Mouse (Mus musculus) intestine, embryonic 15.5 days (tissue): ENCODE results near the gene Dok5. TPM values are rescaled to one million over a fixed set of nuclear protein-coding genes. Genes with fewer than 3 reads are reported as not detected.

ENCODE experiments used
- ATAC-seq: fragments of 200-750 bp; cut with Nextera tagmentation; 2 replicates; pipeline ENCODE4 v1.8.0; 2017; ENCODE audit warnings: moderate TSS enrichment, moderate library complexity
- H3K27ac ChIP-seq: fragments of 300-500 bp; sonication (generic); 2 replicates; pipeline ENCODE4 v1.5.1; 2015; ENCODE audit warnings: mild to moderate bottlenecking, inconsistent platforms
- H3K27me3 ChIP-seq: fragments of 300-500 bp; sonication (generic); replicated peaks from 2 replicates; pipeline ENCODE4 v1.6.1; 2015; ENCODE audit warnings: inconsistent platforms
- H3K36me3 ChIP-seq: fragments of 300-500 bp; sonication (generic); 2 replicates; pipeline ENCODE4 v1.6.1; 2015; ENCODE audit warnings: inconsistent platforms
- H3K4me1 ChIP-seq: fragments of 300-500 bp; sonication (generic); replicated peaks from 2 replicates; pipeline ENCODE4 v1.6.1; 2015; ENCODE audit warnings: inconsistent platforms
- H3K4me2 ChIP-seq: fragments of 300-500 bp; sonication (generic); replicated peaks from 2 replicates; pipeline ENCODE4 v1.6.1; 2015; ENCODE audit warnings: mild to moderate bottlenecking, inconsistent platforms
- H3K4me3 ChIP-seq: fragments of 300-500 bp; sonication (generic); replicated peaks from 2 replicates; pipeline ENCODE4 v1.5.1; 2015; ENCODE audit warnings: inconsistent platforms
- H3K9ac ChIP-seq: fragments of 300-500 bp; sonication (generic); 2 replicates; pipeline ENCODE4 v1.6.1; 2015; ENCODE audit warnings: inconsistent platforms
- H3K9me3 ChIP-seq: fragments of 300-500 bp; sonication (generic); 2 replicates; pipeline ENCODE4 v1.6.1; 2016; ENCODE audit warnings: inconsistent platforms
- WGBS: fragments of 180-500 bp; shearing (Covaris S2); methylation state at CpG from one replicate; pipeline ENCODE4 v1.1.7; 2015; 5-methylcytosine and 5-hydroxymethylcytosine counted together
- polyA plus RNA-seq: library from polyadenylated mRNA; unstranded; fragments of >200 nt; fragmentation: Nextera tagmentation; extraction: Ambion mirVana; gene quantifications from 2 replicates; pipeline ENCODE4 v1.2.1, GENCODE M21; 2015

The Dok5 gene
- polyA plus RNA-seq, 1 experiment from 2014 or later: 2.8 TPM

DNA sequence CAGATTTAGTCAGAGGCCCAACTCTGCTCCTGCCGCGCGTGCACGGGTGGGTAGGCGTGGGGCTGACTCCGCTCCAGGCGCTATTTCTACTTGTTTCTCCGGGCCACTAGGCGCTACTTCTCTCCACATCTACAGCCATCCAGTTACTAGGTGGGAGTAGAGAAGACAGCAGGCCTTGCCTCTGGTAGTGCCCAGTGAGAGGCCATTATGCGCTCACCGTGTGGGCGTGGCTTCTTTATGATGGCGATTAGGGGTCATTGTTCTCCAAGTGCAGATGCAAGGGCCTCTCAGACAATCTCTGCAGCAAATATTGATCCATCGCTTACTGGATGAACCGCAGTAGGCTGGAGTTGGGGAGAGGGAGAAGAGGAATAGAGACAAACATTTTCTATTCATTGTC lies 44.0 kb downstream of the Dok5 start:
- no peak for ATAC-seq
- H3K4me3 ChIP-seq: no peak overlapping the region
- no peak overlapping the region for H3K4me2 ChIP-seq
- no peaks in the 10 kb centered on the region for H3K9me3 ChIP-seq
- peaks cover 3% of the 10 kb centered on the region; the same call in 1 of the 2 replicates for H3K4me1 ChIP-seq
- no peak overlapping the region for H3K9ac ChIP-seq
- no peak overlapping the region for H3K27ac ChIP-seq
- no peaks in the 10 kb centered on the region for H3K27me3 ChIP-seq
- 85% methylated on average over 15 of the region's 15 CpGs for WGBS
- H3K36me3 ChIP-seq: no peaks in the 10 kb centered on the region

DNA sequence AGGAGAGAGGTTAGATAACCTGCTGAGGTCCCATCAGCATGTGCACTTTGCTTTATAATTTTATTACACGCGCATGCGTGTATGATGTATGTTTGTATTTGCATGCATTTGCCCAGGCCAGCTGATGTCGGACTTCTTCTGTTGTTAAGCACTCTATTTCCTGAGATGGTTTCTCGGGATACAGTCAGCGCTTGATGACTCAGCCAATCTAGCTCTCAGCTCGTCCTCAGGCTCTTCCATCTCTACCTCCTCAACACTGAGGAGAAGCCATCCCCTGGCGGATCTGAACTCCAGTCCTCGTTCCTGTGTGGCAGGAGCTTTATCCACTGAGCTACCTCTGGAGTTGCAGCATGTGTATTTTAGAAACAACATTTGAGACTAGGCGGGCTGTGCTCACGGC lies 44.5 kb downstream of the Dok5 start:
- no peak for ATAC-seq
- no peak overlapping the region for H3K4me3 ChIP-seq
- H3K27me3 ChIP-seq: no peaks in the 10 kb centered on the region
- H3K9me3 ChIP-seq: no peaks in the 10 kb centered on the region
- H3K36me3 ChIP-seq: no peaks in the 10 kb centered on the region
- no peak overlapping the region for H3K9ac ChIP-seq
- 89% methylated on average over 11 of the region's 11 CpGs for WGBS
- no peak overlapping the region for H3K4me2 ChIP-seq
- H3K27ac ChIP-seq: no peak overlapping the region
- peaks cover 3% of the 10 kb centered on the region; the same call in 1 of the 2 replicates for H3K4me1 ChIP-seq

DNA sequence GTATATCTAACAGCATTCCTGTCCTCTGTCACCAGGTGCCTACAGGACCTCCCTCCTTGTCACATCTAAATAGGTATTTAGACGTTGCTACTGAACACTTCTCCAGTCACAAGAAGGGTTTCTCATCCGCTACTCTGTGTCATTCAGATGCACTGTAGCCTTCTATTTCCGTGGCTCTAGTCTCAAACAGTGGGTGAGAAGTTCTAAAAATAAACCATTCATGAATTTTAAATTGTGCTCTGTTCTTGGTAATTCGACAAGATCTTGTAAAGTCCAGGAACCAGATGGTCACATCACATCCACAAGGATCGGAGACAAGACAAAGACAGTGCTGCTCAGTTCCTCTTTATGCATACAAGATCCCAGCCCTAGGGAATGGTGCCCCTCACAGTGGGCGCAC lies 46.0 kb downstream of the Dok5 start:
- WGBS: 77% methylated on average over 6 of the region's 6 CpGs
- H3K4me1 ChIP-seq: no peaks in the 10 kb centered on the region
- ATAC-seq: no peak
- H3K9ac ChIP-seq: no peak overlapping the region
- no peaks in the 10 kb centered on the region for H3K27me3 ChIP-seq
- no peak overlapping the region for H3K4me3 ChIP-seq
- no peaks in the 10 kb centered on the region for H3K36me3 ChIP-seq
- H3K4me2 ChIP-seq: no peak overlapping the region
- H3K9me3 ChIP-seq: no peaks in the 10 kb centered on the region
- no peak overlapping the region for H3K27ac ChIP-seq

DNA sequence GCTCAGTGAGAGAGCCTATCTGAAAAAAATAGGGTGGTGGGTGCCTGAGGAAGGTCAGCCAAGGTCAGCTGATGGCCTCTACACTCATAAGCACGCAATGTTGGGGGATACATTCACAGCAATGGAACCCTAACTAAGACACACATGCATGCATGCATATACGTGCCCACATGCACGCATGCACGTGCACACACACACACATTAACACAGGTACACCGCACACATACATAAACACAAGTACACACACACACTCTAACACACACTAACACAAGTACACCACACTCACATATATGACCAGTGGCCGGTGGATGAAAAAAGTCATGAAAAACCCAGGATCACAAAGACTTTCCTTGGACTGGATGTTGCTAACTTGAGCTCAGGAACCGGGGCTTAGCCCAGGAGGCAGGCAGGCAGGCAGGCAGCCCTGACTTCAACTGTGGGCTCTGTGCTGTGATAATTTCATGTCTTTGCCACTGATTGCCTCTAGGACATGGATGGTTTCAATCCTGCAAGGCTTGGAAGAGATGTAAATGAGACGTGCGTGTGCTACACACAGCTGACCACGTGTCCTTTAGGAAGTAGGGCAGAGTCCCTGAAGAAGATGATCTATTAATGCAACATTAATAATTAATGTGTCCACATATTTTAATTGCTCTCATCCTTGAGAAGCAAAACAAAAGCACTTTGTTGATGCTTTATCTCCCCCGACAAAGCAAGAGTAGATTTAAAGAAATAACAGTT lies 48.6 kb downstream of the Dok5 start:
- WGBS: 91% methylated on average over 11 of the region's 11 CpGs
- ATAC-seq: no peak
- H3K4me2 ChIP-seq: no peak overlapping the region

DNA sequence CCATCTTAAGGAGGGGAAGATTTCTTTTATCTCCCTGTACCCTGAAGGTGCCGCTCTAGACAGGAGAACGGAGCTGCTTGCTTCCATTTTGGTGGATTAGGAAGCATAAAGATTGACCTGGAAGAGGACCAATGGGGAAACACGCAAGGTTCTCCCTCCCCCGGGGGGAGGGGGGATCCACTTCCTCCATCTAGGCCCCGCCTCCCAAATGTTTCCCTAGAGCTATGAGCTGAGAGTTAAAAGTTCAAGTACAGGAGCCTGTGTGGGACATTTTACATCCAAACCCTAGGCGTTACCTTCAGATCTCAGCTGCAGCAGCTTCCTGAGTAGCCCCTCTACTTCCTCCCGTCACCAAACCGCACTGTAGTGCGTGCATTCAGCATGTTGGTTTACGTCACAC lies 56.5 kb downstream of the Dok5 start:
- Histone ChIP-seq H3K4me3 (no peak overlapping the region), H3K27me3 (no peaks in the 10 kb centered on the region), H3K9ac (no peak overlapping the region), H3K27ac (no peak overlapping the region), H3K4me2 (no peak overlapping the region), H3K9me3 (no peaks in the 10 kb centered on the region), H3K36me3 (no peaks in the 10 kb centered on the region), H3K4me1 (no peaks in the 10 kb centered on the region)
- no peak for ATAC-seq
- 94% methylated on average over 10 of the region's 10 CpGs for WGBS

More for the DNA sequence above, 48.6 kb downstream of the Dok5 start:
- Histone ChIP-seq H3K4me1 (no peaks in the 10 kb centered on the region), H3K9me3 (no peaks in the 10 kb centered on the region), H3K9ac (no peak overlapping the region), H3K27ac (no peak overlapping the region), H3K27me3 (no peaks in the 10 kb centered on the region), H3K4me3 (no peak overlapping the region), H3K36me3 (no peaks in the 10 kb centered on the region)

DNA sequence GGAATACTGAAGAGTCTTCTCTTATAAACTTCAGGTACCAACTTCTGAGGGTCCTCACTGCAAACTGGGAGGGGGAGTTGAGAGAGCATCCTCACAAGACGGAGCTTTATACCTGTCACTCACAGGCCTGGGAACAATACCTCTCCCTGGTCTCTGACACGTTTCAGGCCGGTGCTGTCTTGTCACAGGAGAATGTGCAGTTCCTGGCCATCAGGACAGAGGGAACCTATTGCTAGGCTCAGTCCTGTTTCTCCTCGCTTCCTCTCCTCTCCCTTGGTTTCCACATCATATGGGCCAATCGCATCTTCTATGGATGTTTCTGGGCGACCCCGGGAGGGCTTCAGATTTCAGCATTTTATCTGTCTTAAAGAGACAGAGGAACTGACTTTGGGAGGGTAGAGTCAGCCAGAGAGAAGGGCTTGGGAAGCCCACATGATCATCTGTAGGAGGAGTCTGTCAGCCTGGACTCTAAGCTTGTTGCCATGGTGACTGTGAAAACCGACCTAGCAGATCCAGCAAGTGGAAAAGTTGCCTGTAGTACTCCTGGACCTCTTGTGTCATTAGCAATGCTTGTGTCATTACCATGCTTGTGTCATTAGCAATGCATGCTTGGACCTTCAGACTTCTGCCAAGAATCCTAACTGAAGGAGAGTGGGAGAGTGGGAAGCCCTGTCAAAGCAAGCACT lies 59.9 kb downstream of the Dok5 start:
- H3K4me3 ChIP-seq: no peak overlapping the region
- H3K27me3 ChIP-seq: no peaks in the 10 kb centered on the region
- no peak overlapping the region for H3K9ac ChIP-seq
- no peaks in the 10 kb centered on the region for H3K9me3 ChIP-seq
- ATAC-seq: no peak
- no peaks in the 10 kb centered on the region for H3K4me1 ChIP-seq
- H3K4me2 ChIP-seq: no peak overlapping the region
- no peaks in the 10 kb centered on the region for H3K36me3 ChIP-seq
- no peak overlapping the region for H3K27ac ChIP-seq
- 31% methylated on average over 8 of the region's 8 CpGs for WGBS

DNA sequence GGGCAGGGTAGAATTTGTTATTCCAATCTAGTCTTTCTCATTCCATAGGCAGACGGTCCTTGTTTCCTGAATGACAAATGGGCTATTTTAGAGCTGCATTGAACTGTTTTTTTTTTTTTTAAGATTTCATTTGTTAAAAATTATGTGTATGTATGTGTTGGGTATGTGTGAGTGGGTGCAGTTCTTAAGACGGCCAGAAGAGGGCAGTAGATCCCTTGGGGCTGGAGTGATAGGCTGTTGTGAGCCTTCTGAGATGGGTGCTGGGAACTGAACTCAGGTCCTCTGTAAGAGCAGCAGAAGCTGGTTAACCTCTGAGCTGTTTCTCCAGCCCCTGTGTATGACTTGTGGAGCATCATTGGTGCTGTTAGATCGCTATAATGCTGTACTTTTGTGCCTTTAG lies 63.6 kb downstream of the Dok5 start:
- H3K4me2 ChIP-seq: no peak overlapping the region
- H3K36me3 ChIP-seq: no peaks in the 10 kb centered on the region
- no peak overlapping the region for H3K27ac ChIP-seq
- no peaks in the 10 kb centered on the region for H3K4me1 ChIP-seq
- no peak overlapping the region for H3K4me3 ChIP-seq
- WGBS: 77% methylated on average over 3 of the region's 3 CpGs
- H3K9ac ChIP-seq: no peak overlapping the region
- no peak for ATAC-seq
- H3K9me3 ChIP-seq: no peaks in the 10 kb centered on the region
- H3K27me3 ChIP-seq: no peaks in the 10 kb centered on the region

DNA sequence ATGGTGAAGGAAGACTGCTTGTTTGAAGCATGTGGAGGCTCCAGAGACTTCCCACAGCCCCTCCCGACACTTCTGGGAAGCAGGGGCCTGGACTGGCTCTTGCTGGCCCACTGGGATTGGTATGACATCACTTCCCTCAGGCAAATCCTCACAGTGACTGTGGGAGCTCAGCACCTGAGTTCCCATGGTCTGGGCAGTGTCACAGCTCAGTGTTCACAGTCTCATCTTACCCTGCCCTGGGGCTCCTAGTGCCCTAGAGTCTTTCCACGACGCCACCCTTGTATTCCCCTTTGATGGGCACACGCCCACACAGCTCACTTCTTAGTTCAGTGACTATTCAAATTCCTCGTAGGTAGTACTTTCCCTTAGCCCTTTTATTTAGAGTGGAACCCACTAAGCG lies 71.4 kb downstream of the Dok5 start:
- no peaks in the 10 kb centered on the region for H3K9me3 ChIP-seq
- H3K4me1 ChIP-seq: no peaks in the 10 kb centered on the region
- H3K36me3 ChIP-seq: no peaks in the 10 kb centered on the region
- no peak for ATAC-seq
- no peak overlapping the region for H3K4me2 ChIP-seq
- H3K27ac ChIP-seq: no peak overlapping the region
- WGBS: 73% methylated on average over 6 of the region's 6 CpGs
- H3K9ac ChIP-seq: no peak overlapping the region
- no peak overlapping the region for H3K4me3 ChIP-seq
- H3K27me3 ChIP-seq: no peaks in the 10 kb centered on the region

DNA sequence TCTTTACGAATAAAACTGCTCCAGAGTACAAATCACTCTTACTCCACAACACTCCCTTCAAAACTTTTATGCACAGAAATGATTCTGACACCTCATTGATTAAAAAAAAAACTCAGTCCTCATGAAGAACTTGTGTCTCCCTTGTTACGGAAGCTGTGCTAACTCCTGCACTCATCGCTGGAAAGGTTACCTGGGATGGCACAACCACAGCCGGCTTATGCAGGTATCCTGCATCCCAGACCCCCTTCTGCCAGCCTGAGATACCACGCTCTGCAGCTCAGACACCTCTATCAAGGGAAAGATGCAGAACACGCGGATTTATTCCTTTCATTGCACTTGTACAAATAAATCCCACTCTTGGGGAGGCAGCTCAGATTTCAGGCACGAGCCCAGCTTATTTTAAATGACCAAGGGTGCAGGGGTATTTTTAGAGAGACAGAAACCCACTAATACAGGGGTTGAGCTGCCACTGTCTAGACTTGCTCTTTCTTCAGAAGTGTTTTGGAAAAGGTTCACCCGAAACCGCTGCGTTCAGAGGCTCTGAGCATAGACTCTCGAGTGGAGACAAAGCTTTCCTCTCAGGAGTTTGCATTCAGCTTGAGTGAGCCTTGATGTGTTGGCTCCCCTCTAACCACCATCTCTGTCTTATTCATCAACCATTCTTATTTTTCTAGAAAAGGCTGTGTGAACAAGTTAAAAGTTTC lies 76.1 kb downstream of the Dok5 start:
- Histone ChIP-seq H3K9me3 (no peaks in the 10 kb centered on the region), H3K4me3 (no peak overlapping the region), H3K9ac (no peak overlapping the region), H3K36me3 (no peaks in the 10 kb centered on the region), H3K27me3 (no peaks in the 10 kb centered on the region), H3K4me1 (no peaks in the 10 kb centered on the region), H3K4me2 (no peak overlapping the region), H3K27ac (no peak overlapping the region)
- ATAC-seq: no peak
- WGBS: 68% methylated on average over 12 of the region's 12 CpGs

DNA sequence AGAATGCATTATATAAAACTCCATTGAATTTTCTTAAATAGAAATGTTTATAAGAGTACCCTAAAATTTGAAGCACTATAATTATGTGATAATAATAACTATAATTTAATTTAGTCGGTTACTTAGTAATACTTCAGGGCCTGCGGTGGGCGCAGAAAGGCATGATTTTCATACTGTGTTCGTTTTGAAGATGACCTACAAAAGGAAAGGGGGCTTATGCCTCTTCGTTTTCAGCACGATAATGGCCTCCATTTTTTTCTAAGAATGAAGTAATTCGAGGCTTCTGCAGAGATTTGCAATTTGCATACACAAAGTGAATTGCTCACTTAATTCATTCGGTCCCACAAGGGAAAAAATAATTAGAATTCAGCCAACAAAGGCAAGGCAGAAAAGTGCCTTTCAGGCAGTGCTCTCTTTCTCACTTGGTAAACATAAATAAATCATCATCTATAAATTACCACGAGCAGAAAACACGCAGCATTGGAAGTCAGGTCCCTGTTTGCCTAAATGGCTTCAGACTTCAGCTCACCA lies 76.7 kb downstream of the Dok5 start:
- 68% methylated on average over 10 of the region's 10 CpGs for WGBS
- no peak overlapping the region for H3K4me3 ChIP-seq
- no peak overlapping the region for H3K4me2 ChIP-seq
- no peaks in the 10 kb centered on the region for H3K27me3 ChIP-seq
- no peaks in the 10 kb centered on the region for H3K9me3 ChIP-seq
- no peaks in the 10 kb centered on the region for H3K4me1 ChIP-seq
- no peaks in the 10 kb centered on the region for H3K36me3 ChIP-seq
- ATAC-seq: no peak
- H3K9ac ChIP-seq: no peak overlapping the region
- no peak overlapping the region for H3K27ac ChIP-seq

DNA sequence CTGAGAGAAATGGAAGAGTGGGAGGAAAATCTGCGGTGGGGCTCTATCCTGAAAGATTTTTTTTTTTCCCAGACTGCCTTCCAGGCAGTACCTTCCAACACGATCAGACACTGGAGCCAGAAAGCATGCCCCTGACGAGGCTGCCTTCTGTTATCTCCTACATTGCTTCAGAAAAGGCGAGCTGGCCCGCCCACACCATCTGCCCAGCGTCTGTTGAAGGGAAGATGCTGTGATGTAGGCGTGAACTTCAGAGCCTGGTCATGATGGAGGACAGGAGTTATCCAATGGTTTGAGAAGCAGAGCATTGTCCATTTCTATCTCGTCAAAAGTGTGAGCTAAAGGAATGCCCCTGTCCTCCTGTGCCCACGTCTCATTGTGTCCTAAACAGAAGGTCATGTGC lies 79.7 kb downstream of the Dok5 start:
- Histone ChIP-seq H3K27me3 (no peaks in the 10 kb centered on the region), H3K4me3 (no peak overlapping the region), H3K36me3 (no peaks in the 10 kb centered on the region), H3K27ac (no peak overlapping the region), H3K4me2 (no peak overlapping the region), H3K4me1 (no peaks in the 10 kb centered on the region), H3K9ac (no peak overlapping the region), H3K9me3 (no peaks in the 10 kb centered on the region)
- no peak for ATAC-seq
- WGBS: 63% methylated on average over 9 of the region's 9 CpGs

DNA sequence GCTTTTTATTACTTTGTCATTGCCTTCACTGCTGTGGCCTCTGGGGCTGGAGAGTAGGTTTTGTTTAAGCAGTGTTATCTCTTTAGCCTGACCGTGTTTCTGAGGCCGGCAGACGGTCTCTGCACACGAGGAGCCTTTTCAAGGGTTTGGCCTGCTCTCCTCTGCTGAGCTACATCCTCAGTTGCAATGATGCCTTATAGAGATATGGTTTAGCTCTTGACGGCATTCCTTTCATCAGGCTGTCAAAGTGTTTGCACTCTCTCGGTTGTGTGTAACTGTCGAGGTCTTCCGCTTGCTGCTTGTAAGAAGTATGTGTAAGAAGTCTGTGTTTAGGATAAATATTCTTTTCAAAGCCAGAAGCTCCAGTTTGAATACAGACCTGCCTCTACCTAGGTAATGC lies 84.7 kb downstream of the Dok5 start:
- WGBS: 26% methylated on average over 8 of the region's 8 CpGs
- H3K4me3 ChIP-seq: no peak overlapping the region
- H3K36me3 ChIP-seq: no peaks in the 10 kb centered on the region
- no peaks in the 10 kb centered on the region for H3K9me3 ChIP-seq
- no peaks in the 10 kb centered on the region for H3K4me1 ChIP-seq
- H3K9ac ChIP-seq: no peak overlapping the region
- ATAC-seq: no peak
- H3K4me2 ChIP-seq: no peak overlapping the region
- H3K27me3 ChIP-seq: no peaks in the 10 kb centered on the region
- H3K27ac ChIP-seq: no peak overlapping the region
